Mouse (Mus musculus) intestine, postnatal 0 days (tissue): Measurements from ENCODE around the gene Frmd4a. TPM values are rescaled to one million over a fixed set of nuclear protein-coding genes. Genes with fewer than 3 reads are reported as not detected.

Source experiments
- ATAC-seq: fragments of 200-750 bp; cut with Nextera tagmentation; 2 replicates; pipeline ENCODE4 v1.8.0; 2017; ENCODE audit warnings: mild to moderate bottlenecking, moderate TSS enrichment, moderate library complexity
- H3K27ac ChIP-seq: fragments of 300-500 bp; sonication (generic); 2 replicates; pipeline ENCODE4 v1.5.1; 2014; ENCODE audit warnings: mild to moderate bottlenecking, low read depth, low read length, moderate library complexity
- H3K27me3 ChIP-seq: fragments of 300-500 bp; sonication (generic); replicated peaks from 2 replicates; pipeline ENCODE4 v1.6.1; 2014; ENCODE audit warnings: low read length, mixed read lengths; ENCODE audit not compliant: control insufficient read depth, insufficient read depth
- H3K36me3 ChIP-seq: fragments of 300-500 bp; sonication (generic); 2 replicates; pipeline ENCODE4 v1.6.1; 2014; ENCODE audit warnings: mild to moderate bottlenecking, moderate library complexity; ENCODE audit not compliant: control insufficient read depth, insufficient read depth
- H3K4me1 ChIP-seq: fragments of 300-500 bp; sonication (generic); replicated peaks from 2 replicates; pipeline ENCODE4 v1.6.1; 2014; ENCODE audit warnings: antibody characterized with exemption, low read length, mixed read lengths; ENCODE audit not compliant: control insufficient read depth, insufficient read depth
- H3K4me2 ChIP-seq: fragments of 300-500 bp; sonication (generic); replicated peaks from 2 replicates; pipeline ENCODE4 v1.6.1; 2014; ENCODE audit warnings: low read depth, mild to moderate bottlenecking, moderate library complexity
- H3K4me3 ChIP-seq: fragments of 300-500 bp; sonication (generic); 2 replicates; pipeline ENCODE4 v1.5.1; 2014; ENCODE audit warnings: low read depth, low read length
- H3K9ac ChIP-seq: fragments of 300-500 bp; sonication (generic); 2 replicates; pipeline ENCODE4 v1.6.1; 2014; ENCODE audit warnings: mild to moderate bottlenecking, low read depth, low read length
- H3K9me3 ChIP-seq: fragments of 300-500 bp; sonication (generic); 2 replicates; pipeline ENCODE4 v1.6.1; 2016; ENCODE audit warnings: mixed run types; ENCODE audit not compliant: control insufficient read depth
- CTCF ChIP-seq: sonication (generic); IDR thresholded peaks from 2 replicates; pipeline ENCODE4 v1.5.1; 2016; ENCODE audit warnings: low read depth, mild to moderate bottlenecking, control low read depth, antibody characterized with exemption, moderate library complexity
- WGBS: fragments of 180-500 bp; shearing (Covaris S2); extraction: QIAGEN DNeasy Blood & Tissue Kit; methylation state at CpG from one replicate; pipeline ENCODE4 v1.1.7; 2014; 5-methylcytosine and 5-hydroxymethylcytosine counted together
- polyA plus RNA-seq: library from polyadenylated mRNA; unstranded; fragments of >200 nt; fragmentation: Nextera tagmentation; extraction: Ambion mirVana; gene quantifications from 2 replicates; pipeline ENCODE4 v1.2.1, GENCODE M21; 2015

Frmd4a gene
- polyA plus RNA-seq, 1 experiment from 2014 or later = 4.5 TPM

- Histone ChIP-seq H3K27me3 (no peaks in the 10 kb centered on the region), H3K9ac (no peak overlapping the region), H3K27ac (no peak overlapping the region), H3K36me3 (no peaks in the 10 kb centered on the region), H3K9me3 (no peaks in the 10 kb centered on the region), H3K4me2 (no peak overlapping the region), H3K4me1 (no peaks in the 10 kb centered on the region), H3K4me3 (no peak overlapping the region)
- TF ChIP-seq CTCF = no peak
- ATAC-seq = no peak
- 86% methylated on average over 4 of the region's 4 CpGs for WGBS
These were observed 139.9 kb downstream of the Frmd4a start for GRCm38 (mm10) chr2:4157396-4157795.

GRCm38 (mm10) chr2:4159574-4160203 is 142.2 kb downstream of the Frmd4a start:
- ATAC-seq = no peak
- no peak overlapping the region for H3K4me2 ChIP-seq
- 78% methylated on average over 15 of the region's 15 CpGs for WGBS

GRCm38 (mm10) chr2:4166191-4166590 is 148.7 kb downstream of the Frmd4a start:
- no peak overlapping the region for H3K27ac ChIP-seq
- H3K27me3 ChIP-seq = no peaks in the 10 kb centered on the region
- ATAC-seq = no peak
- H3K4me3 ChIP-seq = no peak overlapping the region
- TF ChIP-seq CTCF = no peak
- H3K36me3 ChIP-seq = no peaks in the 10 kb centered on the region
- WGBS = 56% methylated on average over 2 of the region's 2 CpGs
- no peaks in the 10 kb centered on the region for H3K4me1 ChIP-seq
- H3K4me2 ChIP-seq = no peak overlapping the region
- no peak overlapping the region for H3K9ac ChIP-seq
- no peaks in the 10 kb centered on the region for H3K9me3 ChIP-seq

More at GRCm38 (mm10) chr2:4159574-4160203, 142.2 kb downstream of the Frmd4a start:
- Histone ChIP-seq H3K27ac (no peak overlapping the region), H3K9ac (no peak overlapping the region), H3K4me1 (no peaks in the 10 kb centered on the region), H3K36me3 (no peaks in the 10 kb centered on the region), H3K4me3 (no peak overlapping the region), H3K27me3 (no peaks in the 10 kb centered on the region), H3K9me3 (no peaks in the 10 kb centered on the region)
- TF ChIP-seq CTCF = peak; percentile 56

DNA sequence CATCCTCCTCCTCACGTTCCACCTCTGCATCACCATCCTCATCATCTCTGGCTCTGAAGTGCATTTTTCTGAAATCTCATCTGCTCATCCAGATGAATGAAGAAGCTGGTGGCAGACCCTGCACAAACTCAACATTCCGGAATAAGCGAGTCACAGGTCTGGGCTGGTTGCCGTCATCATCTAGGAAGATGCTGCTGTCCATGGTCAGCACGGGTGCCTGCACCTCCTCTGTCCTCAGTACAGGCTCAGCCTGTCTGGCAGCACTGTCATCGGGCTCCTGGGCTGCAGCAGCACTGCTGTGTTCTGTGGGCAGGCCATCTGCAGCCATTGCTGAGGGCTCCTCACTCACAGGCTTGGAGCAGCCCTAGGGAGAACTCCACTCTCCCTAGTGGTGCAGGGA is 149.6 kb downstream of the Frmd4a start:
- Histone ChIP-seq H3K9ac (no peak overlapping the region), H3K4me3 (no peak overlapping the region), H3K4me1 (no peaks in the 10 kb centered on the region), H3K4me2 (no peak overlapping the region), H3K27me3 (no peaks in the 10 kb centered on the region), H3K27ac (no peak overlapping the region), H3K36me3 (no peaks in the 10 kb centered on the region), H3K9me3 (no peaks in the 10 kb centered on the region)
- WGBS = 80% methylated on average over 6 of the region's 6 CpGs
- ATAC-seq = no peak
- TF ChIP-seq CTCF = no peak

GRCm38 (mm10) chr2:4169726-4170125 is 152.2 kb downstream of the Frmd4a start:
- no peaks in the 10 kb centered on the region for H3K9me3 ChIP-seq
- no peak overlapping the region for H3K4me3 ChIP-seq
- 80% methylated on average over 10 of the region's 10 CpGs for WGBS
- H3K27me3 ChIP-seq = no peaks in the 10 kb centered on the region
- H3K9ac ChIP-seq = no peak overlapping the region
- no peak overlapping the region for H3K27ac ChIP-seq
- no peak for ATAC-seq
- no peaks in the 10 kb centered on the region for H3K4me1 ChIP-seq
- no peak for TF ChIP-seq CTCF
- H3K4me2 ChIP-seq = no peak overlapping the region
- no peaks in the 10 kb centered on the region for H3K36me3 ChIP-seq

DNA sequence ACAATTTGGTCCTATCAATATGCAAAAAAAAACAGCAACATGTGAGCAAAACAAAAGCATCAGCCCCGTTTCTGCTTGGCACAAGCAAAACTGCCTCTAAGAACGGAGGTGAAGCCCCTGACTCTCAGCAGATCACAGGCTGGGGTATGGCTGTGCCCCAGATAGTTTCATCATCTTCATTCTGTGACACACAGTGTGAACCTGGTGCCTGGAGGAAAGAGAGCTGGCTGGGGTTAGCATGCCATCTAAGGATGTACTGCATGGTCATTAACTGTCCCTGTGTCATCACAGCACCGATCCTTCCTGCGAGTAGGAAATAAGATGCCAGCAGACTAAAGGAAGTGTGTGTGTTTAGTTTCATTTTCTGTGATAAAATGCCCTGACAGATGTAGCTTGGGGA is 152.7 kb downstream of the Frmd4a start:
- Histone ChIP-seq H3K4me1 (no peaks in the 10 kb centered on the region), H3K9me3 (no peaks in the 10 kb centered on the region), H3K27me3 (no peaks in the 10 kb centered on the region), H3K9ac (no peak overlapping the region), H3K36me3 (no peaks in the 10 kb centered on the region), H3K4me3 (no peak overlapping the region), H3K4me2 (no peak overlapping the region), H3K27ac (no peak overlapping the region)
- no peak for ATAC-seq
- no peak for TF ChIP-seq CTCF
- 81% methylated on average over 4 of the region's 4 CpGs for WGBS

- no peak overlapping the region for H3K9ac ChIP-seq
- 86% methylated on average over 8 of the region's 8 CpGs for WGBS
- ATAC-seq = no peak
- TF ChIP-seq CTCF = no peak
- no peaks in the 10 kb centered on the region for H3K36me3 ChIP-seq
- H3K27ac ChIP-seq = no peak overlapping the region
- no peak overlapping the region for H3K4me3 ChIP-seq
- H3K27me3 ChIP-seq = no peaks in the 10 kb centered on the region
- no peaks in the 10 kb centered on the region for H3K9me3 ChIP-seq
- H3K4me2 ChIP-seq = no peak overlapping the region
- H3K4me1 ChIP-seq = no peaks in the 10 kb centered on the region
These were observed 167.5 kb downstream of the Frmd4a start for GRCm38 (mm10) chr2:4184991-4185390.
